Mouse (Mus musculus): ENCODE measurements around the gene Fam131a. TPM values are rescaled to one million over a fixed set of nuclear protein-coding genes. Genes with fewer than 3 reads are reported as not detected.
A peak's percentile ranks its signal among the peaks of the same experiment; 100 is the strongest.

Gene Fam131a
- polyA plus RNA-seq, 1 experiment from 2014 or later, result 3.4 TPM

DNA sequence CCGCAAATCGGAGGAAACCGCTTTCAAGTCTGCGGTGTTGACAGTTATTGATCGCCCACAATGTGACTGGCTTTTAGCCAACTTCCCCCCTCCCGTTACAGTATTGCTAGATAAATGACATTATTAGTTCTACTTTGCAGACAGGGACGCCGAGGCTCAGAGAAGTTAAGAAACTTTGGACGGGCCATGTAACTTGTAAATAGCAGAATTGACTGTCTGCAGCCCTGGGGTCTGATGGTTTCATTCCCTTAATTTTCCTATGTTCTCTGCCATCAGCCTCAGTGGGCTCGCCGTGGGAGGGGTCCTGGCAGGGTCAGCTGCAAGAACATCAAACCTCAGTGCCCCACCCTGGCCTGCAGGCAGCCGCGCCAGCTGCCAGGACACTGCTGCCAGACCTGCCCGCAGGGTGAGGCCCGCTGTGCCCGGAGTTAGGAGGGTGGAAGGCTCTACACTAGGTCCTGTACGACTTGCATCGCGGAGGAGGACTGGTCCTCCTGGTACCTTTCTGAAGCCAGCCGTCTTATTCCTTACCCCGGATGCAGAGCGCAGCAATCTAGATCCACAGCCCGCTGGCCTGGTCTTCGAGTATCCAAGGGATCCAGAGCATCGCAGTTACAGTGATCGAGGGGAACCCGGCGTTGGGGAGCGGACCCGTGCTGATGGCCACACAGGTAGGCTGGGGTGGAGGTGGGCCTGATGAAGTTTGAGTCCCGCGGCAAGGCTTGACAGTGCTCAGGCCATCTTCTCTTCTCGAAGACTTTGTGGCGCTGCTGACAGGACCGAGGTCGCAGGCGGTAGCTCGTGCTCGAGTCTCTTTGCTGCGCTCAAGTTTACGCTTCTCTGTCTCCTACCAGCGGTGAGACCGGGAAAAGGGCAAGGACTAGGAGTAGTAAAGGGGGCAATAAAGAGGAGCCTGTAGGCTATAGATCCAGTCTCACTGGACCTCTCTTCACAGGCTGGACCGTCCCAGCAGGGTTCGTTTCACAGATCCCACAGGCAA, 41.0 kb downstream of the Fam131a start, which contains the start of gene Thpo:
Thpo (minus strand) TSS at position 781 of the 1,000 bp plus-strand sequence.
- Histone ChIP-seq H3K4me3 (ENCODE audit: low read depth, low read length) (peak within 1 kb of the TSS; percentile 59), H3K4me1 (ENCODE audit: insufficient read depth) (no peaks in the 10 kb centered on the region), H3K4me2 (peak within 1 kb of the TSS; percentile 97), H3K9ac (peak within 1 kb of the TSS; percentile 74), H3K9me3 (ENCODE audit: low read depth, low read length) (no peaks in the 10 kb centered on the region), H3K27ac (ENCODE audit: low read depth) (no peak within 1 kb of the TSS), H3K36me3 (ENCODE audit: insufficient read depth) (no peaks in the 10 kb centered on the region), H3K27me3 (ENCODE audit: insufficient read depth, low read length) (peaks cover 31% of the 10 kb centered on the region)
- TF ChIP-seq CTCF (IDR thresholded peaks at IDR 0.05; ENCODE audit: low read depth), result peak; percentile 27; the same call in 1 of the 2 replicates
- DNase-seq (peak; percentile 58), ATAC-seq (ENCODE audit: insufficient read depth) (no peak)
- WGBS, result 4% methylated on average over 45 of the region's 45 CpGs

DNA sequence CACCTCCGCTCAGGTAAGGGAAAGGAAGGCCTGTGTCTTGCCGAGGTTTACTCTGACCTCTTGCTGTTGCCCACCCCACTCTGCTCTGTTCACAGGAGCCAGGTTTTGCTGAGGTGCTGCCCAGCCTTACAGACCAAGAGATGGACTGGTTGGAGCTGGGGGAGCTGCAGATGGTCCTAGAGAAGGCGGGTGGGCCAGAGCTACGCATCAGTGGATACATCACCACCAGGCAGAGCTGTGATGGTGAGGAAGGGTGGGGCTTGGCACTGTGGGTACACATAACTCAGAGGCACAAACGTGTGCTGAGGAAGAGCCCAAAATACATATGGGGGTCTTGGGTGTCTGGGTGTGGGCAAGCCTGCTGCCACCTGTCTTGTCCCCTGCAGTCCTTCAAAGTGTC, 42.6 kb downstream of the Fam131a start:
- Histone ChIP-seq H3K27ac (ENCODE audit: low read depth) (no peak overlapping the region), H3K36me3 (ENCODE audit: insufficient read depth) (no peaks in the 10 kb centered on the region), H3K9ac (no peak overlapping the region), H3K4me2 (no peak overlapping the region), H3K4me1 (ENCODE audit: insufficient read depth) (no peaks in the 10 kb centered on the region), H3K9me3 (ENCODE audit: low read depth, low read length) (no peaks in the 10 kb centered on the region), H3K27me3 (ENCODE audit: insufficient read depth, low read length) (peaks cover 31% of the 10 kb centered on the region), H3K4me3 (ENCODE audit: low read depth, low read length) (no peak overlapping the region)
- TF ChIP-seq CTCF (IDR thresholded peaks at IDR 0.05; ENCODE audit: low read depth), result no peak
- WGBS, result 73% methylated on average over 5 of the region's 5 CpGs
- ATAC-seq (ENCODE audit: insufficient read depth) (no peak), DNase-seq (no peak)

DNA sequence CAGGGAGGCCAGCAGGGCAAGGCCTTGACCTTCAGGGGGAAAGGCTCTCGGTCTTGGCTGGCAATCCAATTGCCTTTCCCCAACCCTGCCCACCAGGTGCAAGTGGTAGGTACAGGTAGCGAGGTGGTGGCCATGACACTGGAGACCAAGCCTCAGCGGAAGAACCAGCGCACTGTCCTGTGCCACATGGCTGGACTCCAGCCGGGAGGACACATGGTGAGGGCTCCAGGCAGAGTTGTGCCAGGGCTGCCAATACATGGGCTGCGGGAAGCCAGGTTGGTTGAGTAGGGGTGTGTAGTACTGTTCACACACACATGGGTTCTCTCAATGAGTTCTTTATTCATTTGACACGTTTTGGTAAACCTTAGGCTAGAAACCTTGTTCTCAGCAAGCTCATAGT, 43.1 kb downstream of the Fam131a start:
- ATAC-seq (ENCODE audit: insufficient read depth) (no peak), DNase-seq (no peak)
- H3K27ac ChIP-seq (ENCODE audit: low read depth), result no peak overlapping the region
- H3K9me3 ChIP-seq (ENCODE audit: low read depth, low read length), result no peaks in the 10 kb centered on the region
- TF ChIP-seq CTCF (IDR thresholded peaks at IDR 0.05; ENCODE audit: low read depth), result no peak
- H3K9ac ChIP-seq, result no peak overlapping the region
- peaks cover 31% of the 10 kb centered on the region for H3K27me3 ChIP-seq (ENCODE audit: insufficient read depth, low read length)
- no peaks in the 10 kb centered on the region for H3K4me1 ChIP-seq (ENCODE audit: insufficient read depth)
- no peak overlapping the region for H3K4me3 ChIP-seq (ENCODE audit: low read depth, low read length)
- no peaks in the 10 kb centered on the region for H3K36me3 ChIP-seq (ENCODE audit: insufficient read depth)
- 87% methylated on average over 7 of the region's 7 CpGs for WGBS
- no peak overlapping the region for H3K4me2 ChIP-seq

DNA sequence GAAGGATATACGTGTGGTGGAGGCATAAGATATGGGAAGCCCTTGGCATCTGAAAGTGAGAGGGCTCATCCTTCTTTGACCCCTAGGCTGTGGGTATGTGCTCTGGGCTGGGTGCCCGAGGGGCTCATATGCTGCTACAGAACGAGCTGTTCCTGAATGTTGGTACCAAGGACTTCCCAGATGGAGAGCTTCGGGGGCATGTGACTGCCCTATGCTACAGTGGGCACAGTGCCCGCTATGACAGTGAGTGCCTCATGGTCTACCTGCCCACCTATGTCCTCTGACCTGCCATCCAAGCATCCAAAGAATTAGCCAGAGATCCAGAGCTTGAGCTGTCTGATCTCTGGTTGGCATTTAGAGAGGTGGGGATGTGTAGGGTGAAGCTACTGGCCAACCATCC, 43.8 kb downstream of the Fam131a start:
- Histone ChIP-seq H3K27ac (ENCODE audit: low read depth) (no peak overlapping the region), H3K9ac (no peak overlapping the region), H3K27me3 (ENCODE audit: insufficient read depth, low read length) (peaks cover 31% of the 10 kb centered on the region), H3K36me3 (ENCODE audit: insufficient read depth) (no peaks in the 10 kb centered on the region), H3K9me3 (ENCODE audit: low read depth, low read length) (no peaks in the 10 kb centered on the region), H3K4me1 (ENCODE audit: insufficient read depth) (no peaks in the 10 kb centered on the region), H3K4me3 (ENCODE audit: low read depth, low read length) (no peak overlapping the region), H3K4me2 (no peak overlapping the region)
- TF ChIP-seq CTCF (IDR thresholded peaks at IDR 0.05; ENCODE audit: low read depth), result no peak
- WGBS, result 82% methylated on average over 5 of the region's 5 CpGs
- DNase-seq (no peak), ATAC-seq (ENCODE audit: insufficient read depth) (no peak)

DNA sequence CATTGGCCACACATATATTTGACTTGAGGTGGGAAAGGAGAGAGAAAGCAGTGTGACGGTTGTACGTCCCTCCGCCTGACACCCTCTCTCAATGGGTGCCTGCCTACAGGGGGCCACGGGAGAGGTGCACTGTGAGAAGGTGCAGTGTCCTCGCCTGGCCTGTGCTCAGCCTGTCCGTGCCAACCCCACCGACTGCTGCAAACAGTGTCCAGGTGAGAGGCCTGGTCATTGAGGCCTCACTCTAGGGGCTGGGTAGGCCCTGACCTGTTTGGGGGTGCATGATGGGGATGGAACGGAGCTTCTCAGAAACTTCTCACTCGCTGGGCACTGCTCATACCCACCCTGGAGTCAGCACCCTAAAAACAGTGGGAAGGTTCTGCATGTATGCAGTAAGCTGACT, 46.8 kb downstream of the Fam131a start:
- Histone ChIP-seq H3K27ac (ENCODE audit: low read depth) (no peak overlapping the region), H3K36me3 (ENCODE audit: insufficient read depth) (no peaks in the 10 kb centered on the region), H3K4me3 (ENCODE audit: low read depth, low read length) (no peak overlapping the region), H3K4me2 (no peak overlapping the region), H3K4me1 (ENCODE audit: insufficient read depth) (no peaks in the 10 kb centered on the region), H3K9ac (no peak overlapping the region), H3K27me3 (ENCODE audit: insufficient read depth, low read length) (peaks cover 13% of the 10 kb centered on the region), H3K9me3 (ENCODE audit: low read depth, low read length) (no peaks in the 10 kb centered on the region)
- WGBS, result 88% methylated on average over 9 of the region's 9 CpGs
- ATAC-seq (ENCODE audit: insufficient read depth) (no peak), DNase-seq (no peak)
- TF ChIP-seq CTCF (IDR thresholded peaks at IDR 0.05; ENCODE audit: low read depth), result no peak

DNA sequence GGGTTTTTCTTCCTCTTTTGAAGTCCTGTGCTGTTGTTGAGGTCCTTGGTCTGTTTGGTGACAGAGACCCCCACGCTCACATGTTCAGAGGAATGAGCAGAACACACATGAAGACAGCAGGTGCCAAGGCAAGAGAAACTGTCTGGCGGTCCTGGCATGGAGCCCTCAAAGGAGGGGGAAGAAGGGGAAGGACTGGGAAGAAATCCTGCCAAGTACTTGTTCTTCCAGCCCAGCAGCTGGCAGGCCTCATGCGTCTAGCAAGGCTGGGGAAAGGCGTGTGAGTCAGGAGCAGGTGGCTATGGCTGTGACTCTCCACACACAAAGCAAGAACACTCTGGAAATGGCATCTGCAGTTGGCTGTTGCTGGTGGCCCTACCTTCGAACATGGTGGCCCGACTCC, 53.6 kb downstream of the Fam131a start:
- no peaks in the 10 kb centered on the region for H3K36me3 ChIP-seq (ENCODE audit: insufficient read depth)
- H3K27me3 ChIP-seq (ENCODE audit: insufficient read depth, low read length), result no peaks in the 10 kb centered on the region
- ATAC-seq (ENCODE audit: insufficient read depth) (peak; percentile 60; the same call in 1 of the 2 replicates), DNase-seq (peak; percentile 74)
- H3K4me3 ChIP-seq (ENCODE audit: low read depth, low read length), result no peak overlapping the region
- TF ChIP-seq CTCF (IDR thresholded peaks at IDR 0.05; ENCODE audit: low read depth), result no peak
- H3K4me1 ChIP-seq (ENCODE audit: insufficient read depth), result no peaks in the 10 kb centered on the region
- no peak overlapping the region for H3K9ac ChIP-seq
- no peaks in the 10 kb centered on the region for H3K9me3 ChIP-seq (ENCODE audit: low read depth, low read length)
- H3K4me2 ChIP-seq, result no peak overlapping the region
- H3K27ac ChIP-seq (ENCODE audit: low read depth), result no peak overlapping the region
- 47% methylated on average over 6 of the region's 6 CpGs for WGBS

DNA sequence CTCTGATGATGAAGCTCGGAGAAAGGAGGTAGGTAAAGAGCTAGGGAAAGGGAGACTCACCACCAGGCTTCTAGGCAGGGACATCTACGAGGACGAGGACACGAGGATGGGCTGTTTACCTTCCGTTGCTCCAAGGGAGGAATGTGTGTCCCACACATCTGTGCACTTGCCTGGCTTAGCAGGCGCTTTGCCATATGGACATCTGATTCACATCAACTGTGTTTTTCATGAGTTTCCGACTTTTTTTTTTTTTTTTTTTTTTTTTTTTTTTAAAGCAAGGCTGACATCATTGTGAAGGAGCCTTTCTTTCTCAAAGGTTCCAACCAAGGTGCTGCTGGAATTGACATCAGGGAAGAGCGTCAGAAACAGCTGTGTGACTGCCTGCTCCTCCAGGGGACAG, 57.5 kb downstream of the Fam131a start:
- no peak overlapping the region for H3K4me3 ChIP-seq (ENCODE audit: low read depth, low read length)
- 36% methylated on average over 8 of the region's 8 CpGs for WGBS
- no peak overlapping the region for H3K27ac ChIP-seq (ENCODE audit: low read depth)
- H3K27me3 ChIP-seq (ENCODE audit: insufficient read depth, low read length), result no peaks in the 10 kb centered on the region
- TF ChIP-seq CTCF (IDR thresholded peaks at IDR 0.05; ENCODE audit: low read depth), result no peak
- no peaks in the 10 kb centered on the region for H3K4me1 ChIP-seq (ENCODE audit: insufficient read depth)
- no peak for ATAC-seq (ENCODE audit: insufficient read depth)
- no peaks in the 10 kb centered on the region for H3K9me3 ChIP-seq (ENCODE audit: low read depth, low read length)
- DNase-seq, result no peak
- H3K4me2 ChIP-seq, result no peak overlapping the region
- no peaks in the 10 kb centered on the region for H3K36me3 ChIP-seq (ENCODE audit: insufficient read depth)
- no peak overlapping the region for H3K9ac ChIP-seq

Other genes with a start within 250 kb of the Fam131a start
- gene Eif2b5, start 194.4 kb upstream of the Fam131a start, polyA plus RNA-seq (2014; fragmentation: Nextera tagmentation; extraction: Ambion mirVana), result 111 and 112 TPM in 2 replicates
- 24.6 and 25.2 TPM in 2 replicates for gene Dvl3, start 176.3 kb upstream of the Fam131a start, polyA plus RNA-seq (2014; fragmentation: Nextera tagmentation; extraction: Ambion mirVana)
- gene Ap2m1, start 157.8 kb upstream of the Fam131a start, polyA plus RNA-seq (2014; fragmentation: Nextera tagmentation; extraction: Ambion mirVana), result 641 and 646 TPM in 2 replicates
- gene Abcf3, start 144.7 kb upstream of the Fam131a start, polyA plus RNA-seq (2014; fragmentation: Nextera tagmentation; extraction: Ambion mirVana), result 51.1 and 53.9 TPM in 2 replicates
- 0.53 and 0.89 TPM in 2 replicates for gene Vwa5b2, start 103.8 kb upstream of the Fam131a start, polyA plus RNA-seq (2014; fragmentation: Nextera tagmentation; extraction: Ambion mirVana)
- gene Eef1akmt4, start 81.6 kb upstream of the Fam131a start, polyA plus RNA-seq (2014; fragmentation: Nextera tagmentation; extraction: Ambion mirVana), result 31.5 and 34.6 TPM in 2 replicates
- not detected in 2 replicates for gene Gm49333, start 81.6 kb upstream of the Fam131a start, polyA plus RNA-seq (2014; fragmentation: Nextera tagmentation; extraction: Ambion mirVana)
- gene Alg3, start 81.5 kb upstream of the Fam131a start, polyA plus RNA-seq (2014; fragmentation: Nextera tagmentation; extraction: Ambion mirVana), result 44.1 and 48.9 TPM in 2 replicates
- 0.72 and 1.3 TPM in 2 replicates for gene Camk2n2, start 72.0 kb upstream of the Fam131a start, polyA plus RNA-seq (2014; fragmentation: Nextera tagmentation; extraction: Ambion mirVana)
- 2.8 and 2.9 TPM in 2 replicates for gene Ece2, start 63.4 kb upstream of the Fam131a start, polyA plus RNA-seq (2014; fragmentation: Nextera tagmentation; extraction: Ambion mirVana)
- gene Psmd2, start 41.6 kb upstream of the Fam131a start, polyA plus RNA-seq (2014; fragmentation: Nextera tagmentation; extraction: Ambion mirVana), result 345 and 352 TPM in 2 replicates
- 176 and 191 TPM in 2 replicates for gene Eif4g1, start 24.9 kb upstream of the Fam131a start, polyA plus RNA-seq (2014; fragmentation: Nextera tagmentation; extraction: Ambion mirVana)
- 101 and 114 TPM in 2 replicates for gene Polr2h, start 24.4 kb downstream of the Fam131a start, polyA plus RNA-seq (2014; fragmentation: Nextera tagmentation; extraction: Ambion mirVana)
- gene Clcn2, start 24.5 kb downstream of the Fam131a start, polyA plus RNA-seq (2014; fragmentation: Nextera tagmentation; extraction: Ambion mirVana), result 7.5 and 10.1 TPM in 2 replicates
- 3.4 and 4.8 TPM in 2 replicates for gene Chrd, start 39.9 kb downstream of the Fam131a start, polyA plus RNA-seq (2014; fragmentation: Nextera tagmentation; extraction: Ambion mirVana)
- 0.76 and 1.1 TPM in 2 replicates for gene Thpo, start 41.3 kb downstream of the Fam131a start, polyA plus RNA-seq (2014; fragmentation: Nextera tagmentation; extraction: Ambion mirVana)